Mouse (Mus musculus) Patski (cell line): ENCODE results near the gene Fiz1. TPM values are rescaled to one million over a fixed set of nuclear protein-coding genes. Genes with fewer than 3 reads are reported as not detected.

ENCODE experiments used
- ATAC-seq: fragments of 100-300 bp; one replicate; pipeline ENCODE4 v1.8.0; 2021
- CTCF ChIA-PET: fragments of 350-600 bp; sonication (Branson Sonifier 250); formaldehyde crosslinking; loops from one replicate; lab custom pipeline; 2022; ENCODE audit warnings: inconsistent platforms; lab: Charles Lee
- POLR2A ChIA-PET: fragments of 350-600 bp; sonication (Branson Sonifier 250); formaldehyde crosslinking; loops from one replicate; lab custom pipeline; 2022; ENCODE audit warnings: antibody characterized with exemption, inconsistent platforms; lab: Charles Lee
- DNase-seq: peaks from one replicate; pipeline ENCODE4 v3.0.0-alpha.2; 2011; ENCODE audit warnings: low read depth, low spot score
- H3K27me3 ChIP-seq: fragments of 371-371 bp; one replicate; pipeline ENCODE4 v1.5.1; 2021
- CTCF ChIP-seq: fragments of 100-300 bp; IDR thresholded peaks from one replicate; pipeline ENCODE4 v1.5.1; 2021
- in situ Hi-C: fragments of 300-500 bp; cut with MboI; formaldehyde crosslinking; loops from 3 replicates; pipeline ENCODE4 v1.11.1; 2018; ENCODE audit warnings: low pct_unique_long_range_greater_than_20kb, mixed read lengths
- polyA plus RNA-seq: library from polyadenylated mRNA; unstranded; gene quantifications from one replicate; pipeline ENCODE4 v1.2.3, GENCODE M21; 2021

Fiz1 gene
- polyA plus RNA-seq, 1 experiment from 2014 or later: 31.6 TPM

DNA sequence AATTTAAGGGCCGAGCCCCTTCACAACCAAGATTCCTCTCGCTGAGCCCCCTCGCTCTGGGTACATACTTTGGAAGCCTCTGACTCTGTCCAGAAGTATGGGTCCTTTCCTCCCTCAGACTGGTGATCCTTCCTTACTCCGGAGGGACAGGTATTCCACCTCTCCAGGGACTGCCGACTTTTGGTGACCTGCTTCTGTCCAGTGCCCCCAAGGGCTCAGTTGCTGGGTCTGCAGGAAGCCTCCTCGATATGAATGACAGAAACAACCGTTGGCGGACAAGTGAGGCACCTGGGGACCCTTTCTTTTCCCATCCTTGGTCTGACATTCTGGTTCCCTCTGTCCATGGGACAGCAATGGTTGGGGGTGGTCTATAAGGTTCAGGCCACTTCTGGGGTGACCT lies 42.9 kb upstream of the Fiz1 start:
- in situ Hi-C loops: loop anchor here (25.0 kb wide), 1 partner anchor 1105 kb away; the partner anchor contains the start of genes Zfp444 and Zfp787
- DNase-seq: no peak
- no peak for ATAC-seq
- CTCF ChIA-PET: no interaction called here
- no peaks in the 10 kb centered on the region for H3K27me3 ChIP-seq
- POLR2A ChIA-PET: no interaction called here
- TF ChIP-seq CTCF: no peak

DNA sequence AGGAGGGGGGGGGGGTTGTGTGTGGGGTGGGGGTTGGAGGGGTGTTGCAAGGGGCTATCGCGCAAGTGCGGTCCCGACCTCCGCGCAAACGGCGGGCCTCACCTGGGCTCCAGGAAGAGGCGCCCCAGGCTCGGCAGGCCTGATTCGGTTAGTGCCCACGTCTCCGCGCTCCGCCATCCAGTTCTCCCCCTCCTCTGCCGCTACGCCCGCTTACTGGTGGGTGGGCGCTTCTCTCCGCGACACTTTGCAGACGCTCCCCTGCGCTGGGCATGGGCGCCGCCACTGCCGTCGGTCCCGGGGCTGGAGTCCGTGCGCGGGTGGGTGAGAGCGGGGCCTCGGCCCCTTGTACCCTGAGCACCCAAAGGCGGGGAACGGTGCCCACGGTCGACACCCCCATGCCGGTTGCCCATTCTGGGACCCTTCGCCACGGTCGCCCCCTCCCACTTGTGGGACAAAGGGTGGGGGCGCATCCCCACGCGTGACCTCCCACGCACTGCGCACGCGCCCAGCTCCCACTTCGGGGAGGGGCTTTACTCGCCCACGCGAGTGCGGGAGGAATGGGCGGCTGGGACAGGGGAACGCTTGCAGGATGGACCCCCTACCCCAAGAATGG lies 42.3 kb upstream of the Fiz1 start:
- CTCF ChIA-PET: no interaction called here
- no peaks in the 10 kb centered on the region for H3K27me3 ChIP-seq
- no peak for TF ChIP-seq CTCF
- ATAC-seq (no peak), DNase-seq (no peak)
- in situ Hi-C loops: loop anchor here (25.0 kb wide), 1 partner anchor 1106 kb away; the partner anchor contains the start of genes Zfp444 and Zfp787
- POLR2A ChIA-PET: no interaction called here

DNA sequence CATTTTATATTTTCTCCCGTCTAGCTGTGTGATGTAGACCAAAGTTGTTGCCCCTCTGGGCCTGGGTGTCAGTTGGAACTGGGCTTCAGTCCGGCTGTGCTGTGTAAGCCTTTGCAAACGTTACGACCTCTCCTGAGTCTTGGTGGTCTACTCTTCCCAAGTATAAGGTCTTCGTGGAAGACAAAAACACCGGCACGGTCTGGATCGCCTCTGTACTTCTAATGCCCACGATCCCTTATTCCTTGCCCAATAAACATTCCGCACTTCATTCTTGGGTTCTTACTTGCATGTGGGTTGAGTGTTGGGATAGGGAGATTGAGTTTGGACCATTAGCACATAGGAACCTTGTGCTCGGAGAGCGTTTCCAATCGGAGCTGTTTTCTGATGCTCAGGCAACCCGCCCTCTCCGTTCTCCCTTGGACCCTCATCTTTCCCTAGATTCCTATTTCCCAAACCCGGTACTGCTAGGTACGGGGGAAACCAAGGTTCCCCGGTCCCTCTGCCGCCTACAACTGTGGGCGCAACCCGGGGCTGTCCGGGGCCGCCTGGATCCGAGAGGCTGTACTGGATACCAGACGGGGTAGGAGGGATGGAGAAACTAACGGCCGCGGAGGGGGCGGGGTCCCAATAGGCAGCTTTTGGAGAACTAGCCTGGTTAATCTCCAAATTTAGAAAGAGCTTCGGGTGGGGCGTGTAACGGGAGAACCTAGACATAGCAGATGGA lies 39.1 kb upstream of the Fiz1 start:
- DNase-seq: no peak
- POLR2A ChIA-PET: no interaction called here
- no peak for TF ChIP-seq CTCF
- in situ Hi-C loops: loop anchor here (25.0 kb wide), 1 partner anchor 1109 kb away; the partner anchor contains the start of genes Zfp444 and Zfp787
- ATAC-seq: no peak
- CTCF ChIA-PET: no interaction called here
- H3K27me3 ChIP-seq: no peaks in the 10 kb centered on the region

DNA sequence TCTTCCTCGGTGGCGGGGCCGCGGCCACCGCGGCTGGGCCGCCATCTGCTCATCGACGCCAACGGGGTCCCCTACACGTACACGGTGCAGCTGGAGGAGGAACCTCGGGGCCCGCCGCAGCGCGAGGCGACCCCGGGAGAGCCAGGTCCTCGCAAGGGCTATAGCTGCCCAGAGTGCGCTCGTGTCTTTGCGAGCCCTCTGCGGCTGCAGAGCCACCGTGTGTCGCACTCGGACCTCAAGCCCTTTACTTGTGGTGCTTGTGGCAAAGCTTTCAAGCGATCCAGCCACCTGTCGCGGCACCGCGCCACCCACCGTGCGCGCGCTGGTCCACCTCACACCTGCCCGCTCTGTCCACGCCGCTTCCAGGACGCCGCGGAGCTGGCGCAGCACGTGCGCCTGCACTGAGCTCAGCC lies 38.4 kb upstream of the Fiz1 start:
- no peak for ATAC-seq
- ChIA-PET POLR2A (interaction anchor here (1.1 kb wide), 1 partner anchor 9 kb away, joined by 5 read pairs; the partner anchor contains the start of gene U2af2), CTCF (no interaction called here)
- TF ChIP-seq CTCF: no peak
- in situ Hi-C loops: loop anchor here (25.0 kb wide), 1 partner anchor 1109 kb away; the partner anchor contains the start of genes Zfp444 and Zfp787
- H3K27me3 ChIP-seq: no peaks in the 10 kb centered on the region
- DNase-seq: no peak

DNA sequence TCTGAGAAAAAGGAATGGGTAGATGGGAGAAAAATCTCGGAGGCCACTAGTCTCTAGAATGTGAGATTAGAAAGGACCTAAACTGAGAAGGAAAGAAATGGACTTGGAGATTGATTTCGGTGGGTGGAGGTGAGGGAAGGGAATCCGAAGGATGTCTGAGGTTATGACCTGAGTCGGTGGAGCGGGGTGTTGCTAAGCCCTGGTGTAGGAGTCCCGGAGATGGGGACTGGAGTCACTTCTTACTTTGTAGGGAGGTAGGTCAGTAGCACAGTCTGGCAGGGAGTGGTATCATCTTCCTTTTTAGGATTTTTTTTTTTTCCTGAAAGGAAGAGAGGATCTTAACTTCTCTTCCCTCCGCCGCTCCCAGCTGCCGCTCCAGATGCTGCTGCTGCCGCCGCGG lies 37.9 kb upstream of the Fiz1 start:
- no peak for ATAC-seq
- no peak for TF ChIP-seq CTCF
- ChIA-PET POLR2A (interaction anchor here (0.6 to 2.0 kb wide), 3 partner anchors 8 to 13 kb away, joined by 3 to 10 read pairs (median 5); partner anchors contain the start of genes U2af2 and Zfp784), CTCF (interaction anchor here (3.4 kb wide), 1 partner anchor 111 kb away, joined by 11 read pairs; no protein-coding TSS in a partner anchor)
- H3K27me3 ChIP-seq: no peaks in the 10 kb centered on the region
- in situ Hi-C loops: loop anchor here (25.0 kb wide), 1 partner anchor 1110 kb away; the partner anchor contains the start of genes Zfp444 and Zfp787
- no peak for DNase-seq

DNA sequence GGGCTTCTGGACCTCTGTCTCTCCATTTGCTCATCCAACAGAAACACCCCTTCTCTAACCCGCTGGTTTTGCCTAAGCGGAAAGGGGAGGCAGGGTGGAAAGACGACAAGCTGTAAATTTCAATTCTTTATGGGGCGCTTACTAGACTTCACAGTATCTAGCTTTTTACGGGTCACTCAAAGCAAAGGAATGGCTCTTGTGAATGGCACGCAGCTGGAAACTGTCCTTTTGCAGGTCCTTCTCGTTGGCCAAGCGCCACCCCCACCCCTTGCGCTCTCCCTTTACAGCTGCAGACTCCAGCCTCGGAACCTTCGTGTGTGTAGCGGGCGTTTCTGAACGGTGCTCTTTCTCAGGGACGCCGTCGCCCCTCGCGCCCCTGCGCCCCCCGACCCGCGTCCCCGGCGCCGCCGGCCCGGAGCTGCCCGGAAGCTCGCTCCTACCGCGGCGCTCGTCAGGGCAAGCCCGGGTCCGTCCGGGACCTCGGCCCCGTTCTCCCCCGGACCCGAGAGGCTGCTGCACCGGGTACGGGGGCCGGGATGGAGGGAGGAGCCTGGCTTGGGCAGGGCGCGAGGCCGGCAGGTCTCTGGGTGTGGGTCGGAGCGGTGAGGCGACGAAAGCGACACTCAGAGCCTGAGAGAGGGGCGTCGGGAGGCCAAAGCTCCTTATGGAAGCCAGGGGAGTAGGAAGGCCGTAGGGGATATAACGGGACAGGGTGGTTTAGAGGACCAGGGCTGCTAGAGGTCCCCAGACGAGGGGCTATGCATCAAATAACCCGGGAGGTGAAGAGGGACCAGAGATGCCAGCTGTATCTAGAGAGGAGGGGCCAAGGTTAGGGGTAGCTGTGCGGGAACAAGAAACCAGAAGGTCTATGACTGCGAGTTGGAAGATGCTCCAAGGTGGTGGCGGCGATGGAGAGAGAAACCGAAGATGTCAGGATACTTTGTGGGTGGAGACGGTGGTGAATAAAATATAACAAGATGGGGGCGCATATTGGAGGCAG lies 37.0 kb upstream of the Fiz1 start, which contains the start of gene Zfp580:
Gene Zfp580 (plus strand): TSS at position 346 of the 1,000 bp plus-strand sequence.
- H3K27me3 ChIP-seq: no peaks in the 10 kb centered on the region
- POLR2A ChIA-PET: interaction anchor here (0.6 to 2.0 kb wide), 8 partner anchors 9 to 146 kb away, joined by 3 to 10 read pairs (median 4); partner anchors contain the start of genes Gm44973 and Zfp784
- DNase-seq: peak; percentile 17
- in situ Hi-C loops: loop anchor here (25.0 kb wide), 1 partner anchor 1111 kb away; the partner anchor contains the start of genes Zfp444 and Zfp787
- no peak for TF ChIP-seq CTCF
- CTCF ChIA-PET: interaction anchor here (0.7 to 3.9 kb wide), 6 partner anchors 9 to 110 kb away, joined by 3 to 19 read pairs (median 6); partner anchors contain the start of genes 4632433K11Rik and Zfp579
- ATAC-seq: peak; percentile 80

DNA sequence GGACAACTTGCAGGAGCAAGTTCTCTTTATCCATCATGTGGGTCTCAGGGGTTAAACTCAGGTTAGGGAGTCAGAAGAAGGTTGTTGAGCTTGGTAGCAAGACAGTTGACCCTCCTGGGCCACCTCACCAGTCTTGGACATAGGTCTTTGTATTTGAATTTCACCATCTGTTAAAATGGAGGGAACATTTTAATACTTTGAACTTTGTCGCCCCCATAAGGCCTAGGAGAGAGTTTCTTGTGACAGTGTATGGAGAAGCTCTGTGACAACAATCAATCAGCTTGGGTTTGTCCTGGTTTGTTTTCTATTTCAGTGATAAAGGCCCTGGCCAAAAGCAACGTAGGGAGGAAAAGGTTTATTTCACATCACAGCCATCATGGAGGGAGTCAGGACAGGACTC lies 32.8 kb upstream of the Fiz1 start:
- DNase-seq: no peak
- ChIA-PET CTCF (interaction anchor here (0.8 to 1.9 kb wide), 6 partner anchors 11 to 108 kb away, joined by 3 to 6 read pairs (median 4); partner anchors contain the start of gene Sbk2), POLR2A (no interaction called here)
- H3K27me3 ChIP-seq: no peaks in the 10 kb centered on the region
- in situ Hi-C loops: loop anchor here (5.0 kb wide), 1 partner anchor 105 kb away; no protein-coding TSS in a partner anchor
- ATAC-seq: no peak
- TF ChIP-seq CTCF: no peak

DNA sequence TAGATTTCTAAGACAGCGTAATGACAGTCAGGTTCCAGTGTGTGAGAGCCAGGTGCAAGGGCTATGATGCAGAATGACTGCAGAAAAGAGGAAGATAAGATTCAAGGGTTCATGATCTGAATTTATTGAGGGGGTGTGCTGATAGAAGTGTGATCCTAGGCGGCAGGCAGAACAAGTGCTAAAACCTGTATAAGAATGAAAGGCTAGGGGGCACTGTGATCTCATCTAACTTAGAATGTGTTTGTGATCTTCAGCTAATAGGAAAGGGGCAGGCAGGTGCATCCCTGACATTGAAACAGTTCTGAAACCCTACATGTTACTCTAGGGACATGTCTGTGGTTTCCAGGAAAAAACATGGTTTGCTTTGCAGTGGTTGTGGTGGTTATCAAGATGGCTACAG lies 31.6 kb upstream of the Fiz1 start:
- POLR2A ChIA-PET: no interaction called here
- CTCF ChIA-PET: interaction anchor here (1.9 kb wide), 1 partner anchor 82 kb away, joined by 6 read pairs; the partner anchor contains the start of gene Sbk2
- in situ Hi-C loops: loop anchor here (5.0 kb wide), 1 partner anchor 104 kb away; no protein-coding TSS in a partner anchor
- H3K27me3 ChIP-seq: no peaks in the 10 kb centered on the region
- ATAC-seq (no peak), DNase-seq (no peak)
- no peak for TF ChIP-seq CTCF

DNA sequence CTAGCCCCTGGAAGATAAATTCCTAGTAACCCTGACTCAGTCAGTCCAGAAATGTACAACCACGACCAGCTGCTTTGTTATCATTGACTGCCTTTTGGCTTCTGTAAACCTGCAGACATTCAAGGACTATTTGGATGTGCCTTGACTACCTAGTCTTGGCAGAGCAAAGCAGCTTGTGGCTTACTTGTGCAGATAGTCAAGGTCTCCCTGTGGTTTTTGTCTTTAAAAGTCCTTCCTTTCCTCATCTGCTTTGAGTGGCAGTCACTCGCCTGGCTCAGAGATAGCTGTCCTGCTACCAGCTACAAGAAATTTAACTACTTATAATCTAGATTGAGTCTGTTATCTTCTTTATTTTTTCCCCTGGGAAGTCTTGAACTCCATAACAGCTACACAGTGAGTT lies 30.5 kb upstream of the Fiz1 start:
- CTCF ChIA-PET: interaction anchor here (1.0 kb wide), 1 partner anchor 11 kb away, joined by 3 read pairs; no protein-coding TSS in a partner anchor
- TF ChIP-seq CTCF: no peak
- POLR2A ChIA-PET: no interaction called here
- DNase-seq (no peak), ATAC-seq (no peak)
- H3K27me3 ChIP-seq: no peaks in the 10 kb centered on the region
- in situ Hi-C loops: loop anchor here (5.0 kb wide), 1 partner anchor 103 kb away; no protein-coding TSS in a partner anchor
